Mouse (Mus musculus): Measurements from ENCODE around the gene Iqck. TPM values are rescaled to one million over a fixed set of nuclear protein-coding genes. Genes with fewer than 3 reads are reported as not detected.

The Iqck gene
- total RNA-seq, 1 experiment, result 1.8 TPM

GRCm38 (mm10) chr7:118898063-118898462, 42.5 kb downstream of the Iqck start:
- H3K4me3 ChIP-seq (ENCODE audit: insufficient read depth in 1 of 2, low read depth in 1 of 2, low read length in 2 of 2, poor library complexity in 1 of 2, severe bottlenecking in 1 of 2), result no peak overlapping the region
- no peak for DNase-seq (ENCODE audit: low read depth, low spot score)
- H3K9me3 ChIP-seq (ENCODE audit: control insufficient read depth, insufficient read depth, low read depth, low read length), result no peaks in the 10 kb centered on the region
- no peak overlapping the region for H3K9ac ChIP-seq (ENCODE audit: insufficient read depth, low read depth, low read length, poor library complexity, severe bottlenecking)
- H3K4me1 ChIP-seq (ENCODE audit: control insufficient read depth in 2 of 2, insufficient read depth in 2 of 2, low read length in 2 of 2, poor library complexity in 1 of 2), result no peaks in the 10 kb centered on the region
- no peak for TF ChIP-seq HCFC1 (IDR thresholded peaks at IDR 0.05; ENCODE audit: borderline replicate concordance, insufficient read depth, low read length)
- no peak for TF ChIP-seq ZNF384 (IDR thresholded peaks at IDR 0.05; ENCODE audit: low read depth, low read length)
- TF ChIP-seq ZC3H11A (IDR thresholded peaks at IDR 0.05; ENCODE audit: borderline replicate concordance, low read depth, low read length), result no peak
- no peak for TF ChIP-seq MAFK (IDR thresholded peaks at IDR 0.05; ENCODE audit: insufficient read depth, low read depth, low read length)
- TF ChIP-seq CHD2 (IDR thresholded peaks at IDR 0.05; ENCODE audit: low read depth, low read length), result no peak
- H3K27ac ChIP-seq (ENCODE audit: insufficient read depth, low read depth, low read length, poor library complexity, severe bottlenecking), result no peak overlapping the region
- in situ Hi-C loops (cut with MboI; ENCODE audit: low sequenced_read_pairs in 2 of 2, unreplicated experiment in 2 of 2), result no loop called here
- H3K36me3 ChIP-seq (ENCODE audit: control insufficient read depth, insufficient read depth, low read length, poor library complexity, severe bottlenecking), result no peaks in the 10 kb centered on the region

- H3K27ac ChIP-seq (ENCODE audit: insufficient read depth, low read depth, low read length, poor library complexity, severe bottlenecking), result no peak overlapping the region
Observed at GRCm38 (mm10) chr7:118900090-118900489, 44.5 kb downstream of the Iqck start.

GRCm38 (mm10) chr7:118902944-118903343, 47.4 kb downstream of the Iqck start:
- Histone ChIP-seq H3K27ac (ENCODE audit: insufficient read depth, low read depth, low read length, poor library complexity, severe bottlenecking) (no peak overlapping the region), H3K36me3 (ENCODE audit: control insufficient read depth, insufficient read depth, low read length, poor library complexity, severe bottlenecking) (no peaks in the 10 kb centered on the region), H3K9me3 (ENCODE audit: control insufficient read depth, insufficient read depth, low read depth, low read length) (no peaks in the 10 kb centered on the region), H3K4me3 (ENCODE audit: insufficient read depth in 1 of 2, low read depth in 1 of 2, low read length in 2 of 2, poor library complexity in 1 of 2, severe bottlenecking in 1 of 2) (no peak overlapping the region), H3K4me1 (ENCODE audit: control insufficient read depth in 2 of 2, insufficient read depth in 2 of 2, low read length in 2 of 2, poor library complexity in 1 of 2) (no peaks in the 10 kb centered on the region), H3K9ac (ENCODE audit: insufficient read depth, low read depth, low read length, poor library complexity, severe bottlenecking) (no peak overlapping the region)
- TF ChIP-seq ZC3H11A (IDR thresholded peaks at IDR 0.05; ENCODE audit: borderline replicate concordance, low read depth, low read length) (no peak), ZNF384 (IDR thresholded peaks at IDR 0.05; ENCODE audit: low read depth, low read length) (no peak), CHD2 (IDR thresholded peaks at IDR 0.05; ENCODE audit: low read depth, low read length) (no peak), HCFC1 (IDR thresholded peaks at IDR 0.05; ENCODE audit: borderline replicate concordance, insufficient read depth, low read length) (no peak), MAFK (IDR thresholded peaks at IDR 0.05; ENCODE audit: insufficient read depth, low read depth, low read length) (no peak)
- in situ Hi-C loops (cut with MboI; ENCODE audit: low sequenced_read_pairs in 2 of 2, unreplicated experiment in 2 of 2), result no loop called here
- no peak for DNase-seq (ENCODE audit: low read depth, low spot score)

More at GRCm38 (mm10) chr7:118900090-118900489, 44.5 kb downstream of the Iqck start:
- H3K9ac ChIP-seq (ENCODE audit: insufficient read depth, low read depth, low read length, poor library complexity, severe bottlenecking), result no peak overlapping the region
- H3K4me1 ChIP-seq (ENCODE audit: control insufficient read depth in 2 of 2, insufficient read depth in 2 of 2, low read length in 2 of 2, poor library complexity in 1 of 2), result no peaks in the 10 kb centered on the region
- DNase-seq (ENCODE audit: low read depth, low spot score), result no peak
- TF ChIP-seq ZNF384 (IDR thresholded peaks at IDR 0.05; ENCODE audit: low read depth, low read length) (no peak), HCFC1 (IDR thresholded peaks at IDR 0.05; ENCODE audit: borderline replicate concordance, insufficient read depth, low read length) (no peak), MAFK (IDR thresholded peaks at IDR 0.05; ENCODE audit: insufficient read depth, low read depth, low read length) (no peak), ZC3H11A (IDR thresholded peaks at IDR 0.05; ENCODE audit: borderline replicate concordance, low read depth, low read length) (no peak), CHD2 (IDR thresholded peaks at IDR 0.05; ENCODE audit: low read depth, low read length) (no peak)
- H3K4me3 ChIP-seq (ENCODE audit: insufficient read depth in 1 of 2, low read depth in 1 of 2, low read length in 2 of 2, poor library complexity in 1 of 2, severe bottlenecking in 1 of 2), result no peak overlapping the region
- H3K36me3 ChIP-seq (ENCODE audit: control insufficient read depth, insufficient read depth, low read length, poor library complexity, severe bottlenecking), result no peaks in the 10 kb centered on the region
- in situ Hi-C loops (cut with MboI; ENCODE audit: low sequenced_read_pairs in 2 of 2, unreplicated experiment in 2 of 2), result no loop called here
- H3K9me3 ChIP-seq (ENCODE audit: control insufficient read depth, insufficient read depth, low read depth, low read length), result no peaks in the 10 kb centered on the region

GRCm38 (mm10) chr7:118903879-118904278, 48.3 kb downstream of the Iqck start:
- no peaks in the 10 kb centered on the region for H3K36me3 ChIP-seq (ENCODE audit: control insufficient read depth, insufficient read depth, low read length, poor library complexity, severe bottlenecking)
- H3K27ac ChIP-seq (ENCODE audit: insufficient read depth, low read depth, low read length, poor library complexity, severe bottlenecking), result no peak overlapping the region
- no peak for DNase-seq (ENCODE audit: low read depth, low spot score)
- no peak overlapping the region for H3K4me3 ChIP-seq (ENCODE audit: insufficient read depth in 1 of 2, low read depth in 1 of 2, low read length in 2 of 2, poor library complexity in 1 of 2, severe bottlenecking in 1 of 2)
- no peak overlapping the region for H3K9ac ChIP-seq (ENCODE audit: insufficient read depth, low read depth, low read length, poor library complexity, severe bottlenecking)
- H3K4me1 ChIP-seq (ENCODE audit: control insufficient read depth in 2 of 2, insufficient read depth in 2 of 2, low read length in 2 of 2, poor library complexity in 1 of 2), result no peaks in the 10 kb centered on the region
- in situ Hi-C loops (cut with MboI; ENCODE audit: low sequenced_read_pairs in 2 of 2, unreplicated experiment in 2 of 2), result no loop called here
- TF ChIP-seq ZC3H11A (IDR thresholded peaks at IDR 0.05; ENCODE audit: borderline replicate concordance, low read depth, low read length) (no peak), CHD2 (IDR thresholded peaks at IDR 0.05; ENCODE audit: low read depth, low read length) (no peak), ZNF384 (IDR thresholded peaks at IDR 0.05; ENCODE audit: low read depth, low read length) (no peak), MAFK (IDR thresholded peaks at IDR 0.05; ENCODE audit: insufficient read depth, low read depth, low read length) (no peak), HCFC1 (IDR thresholded peaks at IDR 0.05; ENCODE audit: borderline replicate concordance, insufficient read depth, low read length) (no peak)
- no peaks in the 10 kb centered on the region for H3K9me3 ChIP-seq (ENCODE audit: control insufficient read depth, insufficient read depth, low read depth, low read length)

- no peaks in the 10 kb centered on the region for H3K36me3 ChIP-seq (ENCODE audit: control insufficient read depth, insufficient read depth, low read length, poor library complexity, severe bottlenecking)
- H3K4me1 ChIP-seq (ENCODE audit: control insufficient read depth in 2 of 2, insufficient read depth in 2 of 2, low read length in 2 of 2, poor library complexity in 1 of 2), result no peaks in the 10 kb centered on the region
- H3K27ac ChIP-seq (ENCODE audit: insufficient read depth, low read depth, low read length, poor library complexity, severe bottlenecking), result no peak overlapping the region
- TF ChIP-seq HCFC1 (IDR thresholded peaks at IDR 0.05; ENCODE audit: borderline replicate concordance, insufficient read depth, low read length) (no peak), CHD2 (IDR thresholded peaks at IDR 0.05; ENCODE audit: low read depth, low read length) (no peak), ZNF384 (IDR thresholded peaks at IDR 0.05; ENCODE audit: low read depth, low read length) (no peak), ZC3H11A (IDR thresholded peaks at IDR 0.05; ENCODE audit: borderline replicate concordance, low read depth, low read length) (no peak), MAFK (IDR thresholded peaks at IDR 0.05; ENCODE audit: insufficient read depth, low read depth, low read length) (no peak)
- H3K9ac ChIP-seq (ENCODE audit: insufficient read depth, low read depth, low read length, poor library complexity, severe bottlenecking), result no peak overlapping the region
- in situ Hi-C loops (cut with MboI; ENCODE audit: low sequenced_read_pairs in 2 of 2, unreplicated experiment in 2 of 2), result no loop called here
- H3K4me3 ChIP-seq (ENCODE audit: insufficient read depth in 1 of 2, low read depth in 1 of 2, low read length in 2 of 2, poor library complexity in 1 of 2, severe bottlenecking in 1 of 2), result no peak overlapping the region
- H3K9me3 ChIP-seq (ENCODE audit: control insufficient read depth, insufficient read depth, low read depth, low read length), result no peaks in the 10 kb centered on the region
- DNase-seq (ENCODE audit: low read depth, low spot score), result no peak
Observed at GRCm38 (mm10) chr7:118904530-118904929, 49.0 kb downstream of the Iqck start.

Measured in ES-E14 (cell line).